Mouse (Mus musculus) lung, postnatal 25 days (tissue): Measurements from ENCODE around the gene Ankrd45.
A peak's percentile ranks its signal among the peaks of the same experiment; 100 is the strongest.
"Not testable (repeated sequence)": the region's sequence is repeated elsewhere in the genome, so short reads cannot be mapped to it uniquely, and the experiment has no call there.

Experiments
- DNase-seq: peaks from one replicate; pipeline ENCODE4 v3.0.0; 2022; ENCODE audit warnings: low spot score

Gene Ankrd45

DNA sequence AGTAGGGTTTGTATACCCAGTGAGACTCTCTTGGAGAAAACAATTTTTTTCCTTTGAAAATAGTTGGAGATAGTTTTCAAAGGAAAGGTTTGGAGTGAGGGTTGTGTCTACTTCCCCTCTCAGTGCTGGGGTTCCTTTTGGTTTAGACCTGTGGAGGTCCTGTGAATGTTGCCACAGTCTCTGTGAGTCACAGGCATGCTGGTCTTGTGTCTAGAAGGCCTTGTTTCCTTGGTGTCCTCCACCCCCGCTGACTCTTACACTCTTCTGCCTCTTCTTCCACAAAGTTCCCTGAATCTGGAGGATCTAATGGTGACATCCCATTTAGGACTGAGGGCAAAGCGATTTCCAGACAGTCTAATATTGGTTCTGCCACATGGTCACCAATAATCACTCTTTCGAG lies 42.9 kb downstream of the Ankrd45 start:
- no peak for DNase-seq

DNA sequence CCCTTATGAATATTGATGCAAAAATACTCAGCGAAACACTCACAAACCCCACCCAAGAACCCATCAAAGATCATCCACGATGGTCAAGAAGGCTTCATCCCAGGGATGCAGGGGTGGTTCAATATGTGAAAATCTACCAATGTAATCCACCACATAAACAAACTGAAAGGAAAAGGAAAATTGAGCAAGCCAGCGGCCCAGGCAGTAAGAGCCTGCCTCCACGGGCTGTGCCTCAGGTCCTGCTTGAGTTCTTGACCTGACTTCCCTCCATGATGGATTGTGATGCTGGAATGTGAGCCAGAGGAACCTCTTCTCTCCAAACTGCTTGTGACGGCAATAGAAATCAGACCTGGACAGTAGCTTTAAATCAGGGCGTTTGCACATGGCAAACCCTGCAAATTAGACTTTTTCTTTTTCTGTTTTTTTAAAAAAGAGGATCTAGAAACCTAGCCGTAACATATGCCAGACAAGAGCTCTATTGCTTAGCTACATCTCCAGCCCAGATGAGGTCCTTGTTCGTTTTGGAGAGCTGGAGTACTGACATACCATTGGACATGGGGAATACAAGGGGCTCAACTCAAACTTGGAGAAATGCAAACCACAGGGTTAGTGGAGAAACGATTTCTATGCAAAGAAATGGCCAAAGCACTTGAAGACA lies 47.9 kb downstream of the Ankrd45 start:
- DNase-seq: no peak

DNA sequence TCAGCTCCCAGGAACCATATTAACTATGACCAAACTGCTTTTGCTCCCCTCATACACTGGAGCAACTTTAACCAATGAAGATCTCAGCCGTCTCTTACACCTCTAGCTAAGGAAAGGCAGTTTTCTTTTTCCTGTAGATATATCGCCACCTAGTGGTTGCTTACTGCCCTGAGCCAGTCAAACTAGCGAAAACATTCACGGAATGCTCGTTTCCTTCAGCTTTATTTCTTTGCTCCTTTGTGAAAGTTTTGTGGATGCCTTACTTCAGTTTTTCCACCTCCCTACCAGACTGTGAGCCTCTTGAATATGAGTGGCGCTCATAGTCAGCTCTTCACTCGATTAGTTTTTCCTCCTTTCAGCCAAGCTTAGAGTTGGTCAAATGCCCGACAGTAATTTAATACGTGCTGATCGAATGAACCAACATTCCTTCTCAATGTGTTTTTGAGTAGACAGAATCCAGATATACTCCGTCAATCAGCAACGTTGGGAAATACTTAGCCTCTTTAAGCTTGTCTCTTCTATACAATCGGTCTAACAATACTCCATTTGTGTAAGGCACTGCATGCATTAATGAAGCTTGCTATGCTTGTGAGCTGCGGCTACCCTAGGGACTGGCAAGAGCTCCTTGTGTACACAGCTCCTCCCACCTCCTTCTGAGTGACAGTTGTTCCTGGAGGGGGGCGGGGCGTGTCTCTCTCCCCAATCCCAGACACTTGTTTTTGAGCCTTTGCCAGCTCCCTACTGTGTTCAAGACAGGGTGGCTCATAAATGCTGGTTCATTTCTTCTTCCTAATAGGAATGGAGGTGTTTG lies 53.3 kb downstream of the Ankrd45 start:
- peak; percentile 80 for DNase-seq

DNA sequence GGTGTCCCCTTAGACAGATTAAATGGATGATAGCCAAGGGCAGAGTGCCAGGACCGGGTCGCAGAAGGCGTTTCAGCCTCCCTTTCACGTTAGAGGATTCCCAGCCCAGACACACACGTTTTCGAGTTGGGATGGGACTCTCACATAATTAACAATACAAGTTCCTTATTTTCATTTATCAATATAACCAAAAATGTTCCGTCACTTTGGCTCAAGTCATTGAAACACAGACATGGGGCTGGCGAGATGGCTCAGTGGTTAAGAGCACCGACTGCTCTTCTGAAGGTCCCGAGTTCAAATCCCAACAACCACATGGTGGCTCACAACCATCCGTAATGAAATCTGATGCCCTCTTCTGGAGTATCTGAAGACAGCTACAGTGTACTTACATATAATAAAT lies 53.9 kb downstream of the Ankrd45 start:
- DNase-seq: not testable (repeated sequence)

DNA sequence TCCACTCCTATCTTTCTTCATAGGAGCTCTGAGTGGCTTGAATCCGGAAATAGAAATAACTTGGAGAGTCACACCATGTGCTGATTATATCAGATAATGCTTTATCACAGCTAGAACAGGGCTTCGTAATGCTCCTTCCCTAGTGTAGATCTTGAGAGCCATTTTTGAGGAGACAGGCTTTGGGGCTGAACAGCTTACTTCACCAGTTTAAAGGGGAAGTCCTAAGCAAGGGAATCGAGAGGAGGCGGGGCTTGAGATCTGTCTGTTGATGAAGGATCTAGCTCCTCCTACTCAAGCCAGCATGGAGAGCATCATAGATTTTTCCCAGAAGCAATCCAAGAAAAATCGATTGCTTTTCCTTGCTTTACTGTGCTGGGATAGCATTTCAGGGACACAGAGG lies 57.4 kb downstream of the Ankrd45 start:
- no peak for DNase-seq

DNA sequence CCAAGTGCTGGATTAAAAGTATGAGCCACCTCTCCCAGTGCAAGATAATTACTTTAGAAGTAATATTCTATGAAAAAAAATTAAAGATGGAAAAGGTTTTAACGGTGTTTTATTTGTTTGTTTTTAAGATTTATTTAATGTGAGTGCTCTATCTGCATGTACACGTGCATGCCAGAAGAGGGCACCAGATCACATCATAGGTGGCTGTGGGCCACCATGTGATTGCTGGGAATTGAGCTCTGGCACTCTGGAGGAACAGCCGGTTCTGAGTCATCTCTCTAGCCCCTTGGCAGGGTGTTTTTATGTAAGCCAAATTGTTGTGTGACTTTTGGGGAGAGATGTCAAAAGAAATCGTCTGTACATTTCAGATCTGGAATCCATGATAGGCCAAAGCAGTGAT lies 72.0 kb downstream of the Ankrd45 start:
- no peak for DNase-seq

DNA sequence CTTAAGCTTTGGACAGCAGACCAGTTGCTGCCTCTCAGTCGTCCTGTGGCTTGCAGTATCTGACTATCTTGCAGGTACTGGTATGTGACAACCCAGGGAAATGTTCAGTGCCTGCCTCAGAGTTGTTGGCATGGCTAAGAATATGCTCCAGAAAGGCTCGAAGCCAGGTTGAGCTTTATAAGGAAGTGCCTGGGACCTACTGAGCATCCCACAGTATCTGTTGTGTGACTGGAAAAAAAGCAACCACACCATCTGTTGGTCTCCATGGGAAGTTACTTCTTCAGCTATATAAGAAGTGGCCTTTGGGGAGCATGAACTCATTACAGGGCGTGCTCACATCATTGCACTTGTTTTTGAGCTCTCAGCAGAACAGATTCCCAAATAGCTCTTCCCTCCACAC lies 77.3 kb downstream of the Ankrd45 start:
- no peak for DNase-seq
